Mouse (Mus musculus) spleen, postnatal 4 days (tissue): Measurements from ENCODE around the gene C330007P06Rik.
A peak's percentile ranks its signal among the peaks of the same experiment; 100 is the strongest.

Experiments used
- DNase-seq, 2 experiments: peaks; one replicate each; pipeline ENCODE4 v3.0.0; 2022; ENCODE audit warnings: low spot score in 2 of 2

Gene C330007P06Rik

DNA sequence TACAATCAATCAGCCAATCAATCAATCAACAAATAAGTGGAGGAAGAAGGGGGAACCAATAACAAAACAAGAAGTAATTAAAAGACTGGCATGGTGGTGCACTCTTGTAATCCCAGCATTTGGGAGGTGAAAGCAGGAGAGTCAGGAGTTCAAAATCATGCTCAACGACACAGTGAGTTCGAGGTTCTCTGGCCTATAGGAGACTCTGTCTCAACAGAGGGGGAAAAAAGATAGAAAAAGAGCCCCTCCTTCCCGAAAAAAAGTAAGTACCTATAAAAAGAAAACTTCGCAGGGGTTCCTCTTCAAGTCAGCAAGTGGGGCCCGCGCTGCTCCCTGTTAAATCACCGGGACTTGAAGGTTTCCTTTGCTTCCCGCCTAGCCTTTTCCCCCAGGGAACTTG is at the start of gene C330007P06Rik, which contains the start of gene Ube2a:
Gene C330007P06Rik (minus strand): TSS at position 347 of the 400 bp plus-strand sequence.
Gene Ube2a (plus strand): TSS at position 136 of the 400 bp plus-strand sequence.
- no peak for DNase-seq

DNA sequence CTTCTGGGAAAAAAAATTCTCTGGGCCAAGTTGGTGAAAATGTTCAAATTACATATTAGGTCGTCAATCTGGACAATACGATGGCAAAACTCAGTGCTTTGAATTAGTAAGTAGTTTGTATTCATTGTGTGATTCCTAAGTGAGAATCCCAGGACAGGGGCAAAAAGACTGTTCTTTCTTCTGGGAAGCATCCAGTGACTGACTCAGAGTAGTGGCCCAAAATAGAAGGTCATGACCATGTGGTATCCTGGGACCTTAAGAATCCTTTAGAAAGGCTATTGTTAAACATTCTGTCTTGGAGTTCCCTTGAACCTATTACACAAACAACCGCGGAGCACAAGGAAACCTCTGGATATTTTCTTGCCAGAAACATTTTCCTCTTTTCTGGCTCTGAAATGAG is 47.4 kb upstream of the C330007P06Rik start:
- DNase-seq = no peak

DNA sequence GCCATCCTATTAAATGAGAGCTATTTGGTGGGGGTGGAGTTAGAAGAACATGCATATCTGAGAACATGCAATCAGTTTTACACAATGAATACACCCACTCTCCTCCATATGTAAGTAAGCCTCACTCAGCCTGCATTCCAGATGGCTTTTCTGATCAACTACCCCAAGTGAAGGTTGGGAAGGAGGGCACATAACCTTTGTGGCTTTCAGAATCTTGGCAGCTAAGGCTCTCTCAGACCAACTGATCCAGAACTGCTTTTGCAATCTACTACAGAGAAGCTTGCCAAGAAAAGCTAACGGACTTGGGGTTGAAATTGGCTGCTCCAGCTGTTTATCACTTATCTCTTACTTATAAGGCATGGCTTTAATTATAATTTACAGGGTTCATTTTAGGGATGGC is 43.8 kb upstream of the C330007P06Rik start:
- DNase-seq = no peak

DNA sequence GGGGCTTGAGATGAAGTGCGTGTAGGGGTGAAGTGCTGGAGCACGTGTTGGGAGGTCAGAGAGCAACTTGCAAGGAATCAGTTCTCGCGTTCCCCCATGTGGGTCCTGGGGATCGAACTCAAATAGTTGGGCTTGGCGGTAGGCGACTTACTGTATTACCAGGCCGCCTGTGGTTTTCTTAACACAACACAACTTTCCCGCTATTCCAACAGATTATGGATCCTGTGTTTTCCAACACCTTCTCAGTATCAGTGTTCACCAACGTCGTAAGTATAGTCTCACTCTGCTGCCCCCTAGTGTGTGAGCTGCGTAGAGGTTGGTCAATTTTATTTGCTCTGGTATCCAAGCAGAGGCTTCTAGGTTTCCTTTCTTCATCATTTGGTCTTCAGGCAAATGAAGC is 37.4 kb upstream of the C330007P06Rik start:
- DNase-seq = peak; percentile 30 to 70

DNA sequence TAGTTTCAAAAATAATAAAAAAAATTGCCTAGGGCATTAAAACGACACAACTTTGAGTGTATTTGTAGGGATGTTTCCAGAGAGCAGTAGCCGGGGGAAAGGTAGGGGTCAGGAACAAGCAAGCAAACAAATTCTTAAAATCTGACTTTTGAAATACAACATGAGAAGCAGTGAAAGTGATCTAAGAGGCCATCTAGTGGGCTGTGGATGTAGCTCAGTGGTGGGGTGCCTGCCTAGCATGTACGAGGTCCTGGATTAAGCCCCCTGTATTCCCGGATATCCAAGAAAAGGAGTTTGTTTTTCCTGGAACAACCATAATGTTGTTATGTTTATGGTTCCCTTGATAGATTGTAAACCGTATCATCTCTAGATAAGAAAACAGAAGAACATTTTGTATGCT is 32.6 kb upstream of the C330007P06Rik start:
- DNase-seq = no peak

DNA sequence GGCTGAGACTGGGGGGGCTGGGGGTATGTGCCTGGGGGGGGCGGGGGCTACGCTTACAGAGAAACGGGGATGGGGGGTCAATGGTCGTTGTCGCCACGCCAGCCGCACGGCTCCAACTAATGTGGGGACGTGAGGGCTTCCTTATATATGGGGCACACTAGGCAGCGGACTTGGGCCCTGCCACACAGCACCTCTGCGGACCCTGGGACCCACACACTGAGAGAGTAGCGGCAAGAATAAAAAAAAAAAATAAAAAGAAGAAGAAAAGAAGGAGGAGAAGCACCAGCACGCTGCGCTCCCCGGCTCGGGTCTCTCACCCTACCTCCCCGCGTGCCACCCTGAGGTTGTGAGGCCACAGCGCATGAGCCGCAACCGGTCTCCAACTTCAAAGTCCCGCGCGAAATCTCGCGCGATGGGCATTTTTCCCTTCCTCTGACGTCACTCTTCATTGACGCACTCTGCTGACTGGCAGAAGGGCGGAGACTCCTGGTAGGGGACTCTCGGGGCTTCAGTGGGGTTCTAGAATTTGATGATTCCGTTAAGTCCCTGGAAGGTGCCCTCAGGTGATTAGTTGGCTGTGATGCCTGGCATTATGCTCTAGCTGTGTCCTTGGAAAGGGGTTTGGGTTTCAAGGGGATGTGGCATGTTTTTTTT is 29.3 kb upstream of the C330007P06Rik start:
- peak; percentile 88 to 92 for DNase-seq

DNA sequence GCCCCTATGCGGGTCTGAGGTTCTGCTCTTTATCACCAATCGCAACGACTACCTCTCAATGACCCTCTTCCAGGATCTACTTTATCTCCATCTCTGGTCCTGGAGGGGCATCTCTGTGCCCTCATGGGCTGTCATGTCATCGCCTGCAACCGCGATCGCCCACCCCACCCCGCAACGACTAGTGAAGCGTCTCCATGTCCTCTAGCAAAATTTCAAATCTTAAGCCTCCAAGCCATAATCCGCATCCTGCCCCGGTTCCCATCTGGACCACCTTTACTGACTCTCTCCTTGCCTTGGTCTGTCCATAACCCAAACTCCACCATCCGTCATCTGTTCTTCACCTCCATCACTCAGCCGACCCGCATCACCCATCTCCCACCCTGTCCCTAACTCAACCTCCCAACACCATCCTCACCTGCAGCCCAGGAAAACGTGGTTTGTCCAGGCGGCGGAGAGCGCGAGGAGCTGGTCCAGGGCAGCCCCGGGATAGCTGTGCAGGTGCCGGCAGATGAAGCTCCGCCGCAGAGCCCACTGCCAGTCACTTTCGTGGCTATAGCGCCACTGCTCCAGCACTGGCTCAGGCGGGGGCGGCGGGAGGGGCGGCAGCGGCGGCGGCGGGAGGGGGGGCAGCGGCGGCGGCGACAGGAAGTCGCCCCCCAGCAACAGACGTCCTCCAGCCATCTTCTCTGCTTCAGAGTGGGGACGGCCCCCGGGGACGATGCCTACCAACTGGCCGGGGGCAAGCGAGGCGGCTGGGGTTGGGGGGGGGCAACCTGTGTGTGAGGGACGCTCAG is 28.6 kb upstream of the C330007P06Rik start, which contains the start of gene Nkrf:
Gene Nkrf (minus strand): TSS at position 579 of the 794 bp plus-strand sequence.
- peak; percentile 17 to 66 for DNase-seq

DNA sequence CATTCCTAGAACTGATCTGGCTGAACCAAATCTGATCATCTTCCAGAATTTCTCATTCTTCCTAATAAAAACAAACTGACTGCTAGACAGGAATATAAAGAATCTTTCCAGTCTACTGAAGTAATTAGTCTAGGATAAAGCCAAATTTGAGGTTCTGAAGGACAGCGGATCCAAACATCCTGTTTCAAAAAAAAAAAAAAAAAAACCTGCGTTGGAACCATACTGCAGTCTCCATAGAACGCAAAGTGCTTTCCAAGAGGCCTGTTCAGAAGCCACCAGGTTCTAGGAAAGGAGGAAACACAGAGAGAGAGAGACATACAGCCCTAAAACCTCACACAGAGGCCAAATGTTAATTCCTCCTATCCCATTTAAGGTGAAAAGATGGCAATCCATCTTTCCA is 27.7 kb upstream of the C330007P06Rik start:
- DNase-seq = no peak

DNA sequence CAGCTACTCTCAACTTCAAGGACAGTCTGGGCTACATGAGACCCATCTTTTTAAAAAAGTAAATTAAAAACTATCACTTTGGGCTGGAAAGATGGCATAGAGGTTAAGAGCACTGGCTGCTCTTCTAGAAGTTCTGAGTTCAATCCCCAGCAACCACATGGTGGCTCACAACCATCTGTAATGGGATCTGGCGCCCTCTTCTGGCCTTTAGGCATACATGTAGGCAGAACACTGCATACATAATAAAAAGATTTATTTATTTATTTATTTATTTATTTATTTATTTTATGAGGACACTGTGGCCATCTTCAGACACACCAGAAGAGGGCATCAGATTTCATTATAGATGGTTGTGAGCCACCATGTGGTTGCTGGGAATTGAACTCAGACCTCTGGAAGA is 25.0 kb upstream of the C330007P06Rik start:
- peak in 1 of 2 experiments; percentile 13 for DNase-seq

DNA sequence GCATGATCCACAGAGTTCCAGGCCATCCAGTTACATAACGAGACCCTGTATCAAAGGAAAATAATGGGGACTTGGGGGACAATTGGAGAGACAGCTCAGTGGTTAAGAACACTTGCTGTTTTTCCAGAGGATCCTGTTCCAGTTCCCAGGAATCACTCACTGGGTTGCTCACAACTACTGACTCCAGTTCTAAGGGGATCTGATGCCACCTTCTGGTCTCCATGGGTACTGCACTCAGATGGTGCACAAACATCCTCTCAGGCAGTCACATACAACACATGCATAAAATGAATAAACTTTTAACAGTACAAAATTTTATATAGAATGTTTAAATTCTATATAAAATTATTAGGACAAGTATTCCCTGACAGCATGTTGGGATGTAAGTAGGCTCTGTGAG is 10.8 kb upstream of the C330007P06Rik start:
- DNase-seq = peak; percentile 20 to 67

DNA sequence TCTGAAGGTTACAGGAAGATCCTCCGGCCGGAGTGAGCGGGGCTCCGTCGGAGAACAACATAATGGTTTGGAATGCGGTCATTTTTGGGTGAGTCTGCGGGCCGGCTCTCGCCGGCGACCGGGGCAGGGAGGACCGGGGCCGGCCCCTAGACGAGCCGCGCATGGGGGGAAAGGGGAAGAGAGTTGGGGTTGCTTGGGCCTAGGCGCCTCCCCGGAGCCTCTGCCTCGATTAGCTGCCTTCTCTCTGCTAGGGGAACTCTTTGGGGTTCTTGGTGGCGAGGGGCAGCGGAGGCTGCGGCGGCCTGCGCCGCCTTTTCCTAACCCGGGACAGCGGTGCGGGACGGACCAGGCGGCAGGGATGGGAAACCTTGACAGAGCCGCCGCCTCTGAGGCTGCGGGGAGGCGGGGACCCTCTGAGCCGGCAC is 805 bp upstream of the C330007P06Rik start:
- DNase-seq = peak; percentile 27 to 71

DNA sequence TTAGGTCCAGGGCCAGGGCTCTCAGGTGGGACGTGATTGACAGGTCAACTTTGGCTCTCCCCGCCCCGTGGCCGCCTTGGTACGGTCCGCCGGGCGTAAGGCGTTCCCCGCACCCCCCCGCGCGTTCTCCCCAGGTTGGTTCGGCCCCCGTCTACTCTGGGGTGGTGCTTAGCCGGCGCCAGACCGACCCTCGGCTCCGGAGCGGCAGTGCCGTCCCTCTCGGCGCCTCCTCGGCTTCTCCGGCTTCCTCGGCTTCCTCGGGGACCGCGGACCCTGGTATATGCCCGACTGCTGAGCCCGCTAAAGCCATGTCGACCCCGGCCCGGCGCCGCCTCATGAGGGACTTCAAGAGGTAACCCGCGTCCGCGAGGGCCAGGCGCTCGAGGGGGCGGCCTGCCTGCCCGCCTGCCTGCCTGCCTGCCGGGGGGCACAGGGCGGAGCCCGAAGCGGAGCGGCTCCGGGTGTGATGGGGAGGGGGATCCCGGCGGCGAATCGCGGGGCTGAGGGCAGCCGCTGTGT is 326 bp upstream of the C330007P06Rik start:
- peak; percentile 91 to 96 for DNase-seq

DNA sequence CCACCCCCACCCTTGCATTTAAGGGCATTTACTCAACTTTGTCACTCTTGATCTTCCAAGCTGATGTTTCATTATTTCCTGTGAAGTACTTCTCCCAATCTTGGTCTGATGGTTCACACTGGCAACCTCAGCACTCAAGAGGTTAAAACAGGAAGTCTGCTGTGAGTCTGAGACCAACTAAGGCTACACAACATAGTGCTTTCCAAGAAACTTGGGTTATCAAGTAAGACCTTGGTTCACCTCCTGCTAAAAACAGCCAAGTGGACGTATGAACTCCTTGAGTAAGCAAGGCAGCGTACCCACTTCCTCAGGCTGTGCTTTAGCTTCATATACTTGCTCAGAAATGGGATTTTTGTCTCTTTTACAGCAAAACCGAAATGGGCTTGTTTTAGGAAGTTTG is 3.5 kb downstream of the C330007P06Rik start:
- no peak for DNase-seq

DNA sequence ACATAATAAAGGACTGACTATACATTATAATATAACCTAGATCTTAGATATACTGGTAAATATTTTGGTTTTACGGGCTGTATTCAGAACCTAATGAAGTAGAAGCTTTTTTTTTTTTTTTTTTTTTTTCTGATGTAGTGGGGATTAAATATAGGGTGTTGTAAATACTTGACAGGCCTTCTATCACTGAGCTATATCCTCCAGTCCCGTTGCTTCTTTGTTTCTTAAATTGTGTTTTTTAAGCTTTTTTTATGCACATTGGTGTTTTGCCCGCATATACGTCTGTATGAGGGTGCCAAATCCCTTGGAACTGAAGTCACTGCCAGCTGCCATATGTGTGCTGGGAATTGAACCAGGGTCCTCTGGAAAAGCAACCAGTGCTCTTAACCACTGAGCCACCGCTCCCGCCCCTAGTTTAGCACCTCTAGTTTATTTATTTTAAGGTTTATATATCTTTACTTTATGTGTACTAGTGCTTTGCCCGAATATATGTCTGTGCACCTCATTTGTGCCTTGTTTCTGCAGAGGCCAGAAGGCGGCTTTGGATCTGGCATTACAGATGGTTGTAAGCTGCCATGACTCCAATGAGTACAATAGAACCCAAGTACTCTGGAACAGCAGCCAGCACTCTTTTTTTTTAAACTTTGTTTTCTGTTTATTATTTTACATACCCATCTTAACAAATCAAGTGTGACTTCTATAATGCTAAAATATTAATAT is 9.1 kb downstream of the C330007P06Rik start:
- peak in 1 of 2 experiments; percentile 42 for DNase-seq

DNA sequence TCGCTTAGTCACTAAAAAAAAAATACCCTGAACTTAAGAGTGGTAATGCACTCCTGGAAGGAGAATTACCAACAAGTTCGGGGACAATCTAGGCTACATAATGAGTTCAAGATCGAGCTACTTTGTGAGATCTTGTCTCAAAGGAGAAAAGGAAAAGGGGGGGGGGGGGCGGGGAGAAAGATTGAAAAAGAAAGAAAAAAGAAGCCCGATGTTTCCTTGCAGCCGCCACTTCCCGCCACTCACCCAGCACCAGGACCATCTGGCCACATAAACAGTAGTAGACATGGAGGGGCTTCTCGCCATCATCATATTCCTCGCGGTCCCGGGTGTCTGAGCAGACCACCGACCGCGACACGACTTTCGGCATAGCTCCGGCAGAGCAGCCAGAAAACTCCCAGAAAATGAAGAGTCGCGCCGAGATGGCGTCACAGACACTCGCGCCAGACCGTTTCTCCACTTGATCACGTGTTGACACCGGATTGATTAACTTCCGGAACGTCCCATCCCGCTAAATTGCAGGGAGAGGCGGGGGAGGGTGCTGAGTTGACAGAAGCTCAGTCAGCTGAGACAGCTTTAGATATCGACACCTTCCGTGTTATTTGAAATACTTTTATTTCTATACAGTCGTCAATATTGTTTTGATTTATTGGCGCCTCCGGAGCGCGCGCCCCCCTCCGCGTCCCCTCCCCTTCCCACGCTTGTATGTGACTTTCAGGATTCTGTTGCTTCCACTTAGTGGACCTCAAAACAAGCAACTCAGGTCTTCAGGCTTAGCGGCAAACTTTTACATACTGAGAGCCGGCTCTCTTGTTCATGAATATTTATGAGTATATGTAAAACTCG is 9.9 kb downstream of the C330007P06Rik start:
- peak; percentile 76 to 81 for DNase-seq

DNA sequence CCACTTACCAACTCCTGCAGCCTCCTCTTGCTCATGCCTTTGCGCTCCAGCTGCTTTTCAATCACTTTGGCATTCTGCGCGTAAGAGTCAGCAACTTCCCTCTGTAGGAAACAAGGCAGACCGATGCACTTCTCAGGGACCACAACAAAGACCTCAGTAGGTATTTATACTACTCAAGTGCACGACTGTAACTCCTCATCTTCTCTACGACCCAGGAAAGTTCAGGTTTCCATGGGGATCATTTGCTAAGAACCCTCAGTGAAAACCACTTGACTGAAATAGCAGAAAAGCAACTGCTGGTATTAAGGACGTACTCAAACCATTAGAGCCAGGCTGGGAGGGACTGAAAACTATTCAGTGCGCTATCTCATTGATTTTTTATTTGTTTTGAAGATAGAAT is 21.3 kb downstream of the C330007P06Rik start:
- DNase-seq = no peak

DNA sequence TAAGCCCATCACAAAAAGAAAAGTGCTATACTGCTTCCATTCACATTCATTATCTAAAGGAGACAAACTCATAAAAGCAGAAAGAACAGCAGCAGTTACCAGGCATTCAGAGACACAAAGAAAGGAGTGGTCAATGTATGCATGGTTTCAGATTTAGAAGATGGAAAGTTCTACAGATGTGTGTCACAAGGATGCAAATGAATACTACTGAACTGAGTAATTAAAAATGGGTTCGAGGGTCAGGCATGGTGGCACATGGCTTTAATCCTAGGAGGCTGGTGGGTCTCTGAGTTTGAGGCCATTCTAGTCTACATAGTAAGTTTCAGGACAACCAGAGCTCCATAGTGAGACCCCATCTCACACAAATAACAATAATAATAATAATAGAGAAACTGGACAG is 26.8 kb downstream of the C330007P06Rik start:
- no peak for DNase-seq

DNA sequence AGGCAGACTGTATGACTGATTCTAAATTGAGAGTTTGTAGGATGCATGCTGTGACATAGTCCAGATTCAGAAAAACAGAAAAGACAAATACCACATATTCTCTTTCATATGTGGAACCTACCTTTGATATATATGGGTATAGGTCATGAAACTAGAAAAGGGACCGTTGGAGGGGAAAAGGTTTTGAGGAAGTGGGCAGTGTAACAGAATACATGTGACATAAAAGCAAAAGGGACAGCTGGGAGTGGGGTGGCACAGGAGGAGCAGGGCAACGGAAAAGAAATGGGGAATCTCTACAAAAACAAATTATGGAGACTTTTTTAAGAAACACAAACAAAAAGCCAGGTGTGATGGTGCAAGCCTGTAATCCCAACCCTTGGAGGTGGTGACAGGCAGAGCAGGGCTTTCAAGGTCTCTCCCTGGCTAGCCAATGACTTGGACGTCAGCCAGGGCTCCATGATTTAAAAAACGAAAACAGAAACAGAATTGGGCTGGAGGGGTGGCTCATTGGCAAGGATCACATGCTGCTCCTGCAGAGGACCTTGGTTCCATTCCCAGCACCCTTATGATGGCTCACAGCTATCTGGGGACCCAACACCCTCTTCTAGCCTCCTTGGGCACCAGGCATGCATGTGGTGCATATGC is 30.4 kb downstream of the C330007P06Rik start:
- DNase-seq = no peak

DNA sequence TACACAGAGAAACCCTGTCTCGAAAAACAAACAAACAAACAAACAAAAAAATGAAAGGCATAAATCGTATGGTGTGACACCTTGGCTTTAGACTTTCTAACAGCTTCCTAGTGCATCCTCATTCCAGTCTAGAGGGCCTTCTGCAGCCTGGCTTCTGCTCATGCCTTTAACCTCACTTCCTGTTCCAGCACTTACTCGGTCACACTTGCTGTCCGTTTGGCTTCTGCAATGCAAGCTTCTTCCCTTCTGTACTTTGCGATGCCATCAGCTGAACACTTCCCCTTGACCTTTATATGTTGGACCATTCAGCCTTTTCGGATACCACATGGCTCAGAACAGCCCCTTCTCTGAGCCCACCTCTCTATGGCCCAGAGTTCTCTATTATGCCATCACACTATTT is 32.2 kb downstream of the C330007P06Rik start:
- DNase-seq = no peak

DNA sequence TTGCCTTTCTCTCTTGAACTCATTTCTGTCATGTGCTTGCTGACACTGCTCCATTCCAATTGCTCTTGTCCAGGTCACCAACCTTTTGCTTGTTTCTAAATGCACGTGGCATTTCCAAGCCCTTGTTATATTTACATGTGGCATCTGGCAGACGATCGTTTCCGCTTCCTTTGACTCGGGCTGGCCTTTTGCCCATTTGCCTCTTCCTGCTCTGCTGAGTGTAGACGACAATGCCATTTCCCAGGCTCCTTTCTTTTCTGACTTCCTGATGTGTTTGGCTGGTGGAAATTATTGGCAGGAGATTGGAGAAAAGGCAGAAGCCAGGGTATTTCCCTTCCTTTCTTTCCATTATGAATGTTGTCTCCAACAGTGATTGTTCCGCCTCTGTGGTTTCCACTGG is 34.5 kb downstream of the C330007P06Rik start:
- no peak for DNase-seq
